Mouse (Mus musculus): ENCODE data around the gene Gm7173. TPM values are rescaled to one million over a fixed set of nuclear protein-coding genes. Genes with fewer than 3 reads are reported as not detected.

The Gm7173 gene
- polyA plus RNA-seq (2012; rRNA removed): 0.20 and 0.50 TPM in 2 replicates

DNA sequence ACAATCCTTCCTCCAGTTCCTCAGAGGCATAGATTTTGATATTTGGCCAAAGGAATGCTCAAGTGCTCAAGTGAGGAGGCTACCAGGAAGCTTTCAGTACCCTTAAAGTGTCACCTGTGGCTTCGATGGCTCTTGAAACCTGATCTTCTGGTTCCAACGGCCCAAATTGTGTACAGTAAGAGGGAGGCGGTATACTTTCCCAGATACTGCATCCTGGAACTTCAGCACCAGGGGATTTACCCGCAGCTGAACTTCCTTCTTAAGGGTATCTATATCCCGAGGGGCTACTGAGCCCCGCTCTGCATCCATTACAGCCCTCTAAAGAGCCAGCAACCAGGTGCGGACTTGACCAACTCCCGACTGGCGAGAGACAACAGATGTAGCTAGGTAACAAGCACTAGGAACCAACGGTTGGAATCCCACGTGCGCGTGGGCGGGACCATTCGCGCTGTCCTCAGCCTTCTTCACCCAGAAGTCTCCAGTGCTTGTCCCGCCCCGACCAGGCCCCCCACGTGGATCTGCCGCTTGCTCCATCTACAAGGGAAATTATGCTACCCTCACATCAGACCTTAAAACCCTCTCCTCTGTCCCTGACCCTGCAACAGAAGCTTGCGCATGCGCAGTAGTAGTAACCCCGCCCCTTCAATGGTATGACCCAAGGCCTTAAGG, at the start of gene Gm7173:
Gene Gm7173, minus strand, starts transcription at position 309 of the 669 bp plus-strand sequence.
- DNase-seq (ENCODE audit: extremely low spot score in 1 of 2, low spot score in 1 of 2): peak; percentile 0 to 26

DNA sequence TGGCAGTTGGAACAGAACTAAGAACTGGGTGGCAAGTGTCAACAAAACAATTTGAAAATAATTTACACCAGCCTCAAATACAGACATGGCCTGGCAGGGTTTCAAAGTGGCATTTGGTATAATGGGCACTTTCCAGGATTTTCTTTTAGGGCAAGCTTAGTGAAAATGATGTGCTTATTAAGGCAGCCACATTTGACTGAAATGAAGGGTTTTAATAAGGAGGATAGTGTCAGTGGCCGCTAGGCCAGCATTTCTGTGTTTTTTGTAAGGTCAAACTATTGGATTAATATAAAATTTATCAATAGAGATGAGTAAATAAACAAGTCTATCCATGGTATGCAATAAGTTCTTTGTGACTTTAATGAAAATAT, 546 bp upstream of the Gm7173 start:
- no peak for DNase-seq (ENCODE audit: extremely low spot score in 1 of 2, low spot score in 1 of 2)

DNA sequence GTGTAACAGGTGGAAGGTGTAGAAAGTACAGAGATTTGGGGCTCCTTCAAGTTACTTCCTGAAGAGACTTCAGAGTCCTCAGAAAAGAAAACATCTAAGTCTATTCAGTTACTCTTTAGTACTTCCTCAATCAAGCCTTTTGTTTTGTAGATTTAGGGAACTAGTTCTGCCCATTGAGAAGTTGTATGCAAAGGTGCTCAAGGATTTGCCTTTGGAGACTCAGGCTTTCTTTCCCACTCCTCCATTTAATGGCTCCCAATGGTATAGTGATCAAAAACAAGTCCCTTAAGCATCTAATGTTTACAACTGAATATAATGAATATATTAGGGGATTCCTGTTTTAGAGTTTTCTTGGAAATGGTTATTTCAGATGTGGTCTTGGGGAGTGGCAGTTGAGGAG, 200.3 kb downstream of the Gm7173 start:
- DNase-seq (ENCODE audit: extremely low spot score in 1 of 2, low spot score in 1 of 2): no peak

Other genes starting within 250 kb of the Gm7173 start
- 0.32 and 0.65 TPM in 2 replicates for gene Mageb16, start 154.2 kb upstream of the Gm7173 start, polyA plus RNA-seq (2012; rRNA removed)

All from frontal cortex, adult 2 months (tissue).